Mouse (Mus musculus): ENCODE data around the gene Ttll5. TPM values are rescaled to one million over a fixed set of nuclear protein-coding genes. Genes with fewer than 3 reads are reported as not detected.

Ttll5 gene
- polyA plus RNA-seq, 1 experiment = 6.2 TPM

DNA sequence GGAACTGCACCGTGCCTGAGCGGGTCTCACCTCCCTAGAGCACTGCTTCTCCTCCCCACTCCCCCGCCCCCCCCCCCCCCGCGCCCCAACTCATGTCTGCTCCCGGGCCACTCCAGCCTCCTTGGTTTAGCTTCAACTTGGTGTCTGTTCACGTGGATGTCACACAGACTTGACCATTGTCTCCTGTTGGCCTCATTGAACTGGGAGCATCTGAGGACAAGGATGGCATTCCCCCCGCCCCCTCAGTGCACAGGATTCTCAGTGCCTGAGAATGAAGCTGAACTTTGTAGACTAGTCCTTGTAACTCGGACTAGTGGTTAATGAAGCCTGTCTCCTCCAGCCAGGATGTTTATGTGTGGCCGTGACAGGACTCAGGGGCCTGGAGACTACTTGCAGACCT, 281.1 kb downstream of the Ttll5 start:
- WGBS = 75% methylated on average over 9 of the region's 10 CpGs
- TF ChIP-seq CTCF (IDR thresholded peaks at IDR 0.05; ENCODE audit: extremely low read depth, insufficient read depth, insufficient read length, insufficient replicate concordance) = no peak
- no peak for TF ChIP-seq POLR2A (IDR thresholded peaks at IDR 0.05; ENCODE audit: low read depth, low read length)
- no peak for DNase-seq (ENCODE audit: low read depth in 1 of 2, low spot score in 2 of 2)

DNA sequence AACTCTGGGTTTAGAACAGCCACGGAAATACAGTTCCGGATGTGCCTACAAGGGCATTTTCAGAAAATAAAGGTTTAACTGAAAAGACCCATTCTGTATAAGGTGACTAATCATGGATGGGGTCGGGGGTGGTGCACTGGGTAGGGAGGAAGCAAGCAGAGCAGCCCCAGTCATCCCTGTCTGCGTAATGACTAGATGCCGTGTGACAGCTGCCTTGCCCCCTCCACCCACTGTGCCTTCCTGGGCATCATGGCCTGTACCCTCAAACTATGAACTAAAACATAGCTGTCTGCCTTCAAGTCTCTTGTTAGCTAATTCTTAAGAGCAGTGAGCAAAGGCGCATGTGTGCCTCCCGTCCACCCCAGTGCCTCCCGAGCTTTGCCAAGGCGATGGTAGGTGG, 281.6 kb downstream of the Ttll5 start:
- TF ChIP-seq POLR2A (IDR thresholded peaks at IDR 0.05; ENCODE audit: low read depth, low read length) (no peak), CTCF (IDR thresholded peaks at IDR 0.05; ENCODE audit: extremely low read depth, insufficient read depth, insufficient read length, insufficient replicate concordance) (no peak)
- DNase-seq (ENCODE audit: low read depth in 1 of 2, low spot score in 2 of 2) = no peak
- Histone ChIP-seq H3K27me3 (ENCODE audit: control insufficient read depth, insufficient read depth, low read length) (no peaks in the 10 kb centered on the region), H3K36me3 (ENCODE audit: control insufficient read depth, insufficient read depth, low read length) (no peaks in the 10 kb centered on the region), H3K4me3 (ENCODE audit: extremely low read depth, insufficient read depth, insufficient read length) (no peak overlapping the region), H3K4me1 (ENCODE audit: control insufficient read depth, insufficient read depth, insufficient read length) (peaks cover 7% of the 10 kb centered on the region; the same call in 1 of the 2 replicates), H3K27ac (ENCODE audit: insufficient read depth, low read length) (no peak overlapping the region)
- 87% methylated on average over 9 of the region's 9 CpGs for WGBS

More for the DNA sequence above, 281.1 kb downstream of the Ttll5 start:
- Histone ChIP-seq H3K27me3 (ENCODE audit: control insufficient read depth, insufficient read depth, low read length) (no peaks in the 10 kb centered on the region), H3K4me1 (ENCODE audit: control insufficient read depth, insufficient read depth, insufficient read length) (peaks cover 7% of the 10 kb centered on the region; the same call in 1 of the 2 replicates), H3K36me3 (ENCODE audit: control insufficient read depth, insufficient read depth, low read length) (no peaks in the 10 kb centered on the region), H3K4me3 (ENCODE audit: extremely low read depth, insufficient read depth, insufficient read length) (no peak overlapping the region), H3K27ac (ENCODE audit: insufficient read depth, low read length) (no peak overlapping the region)

DNA sequence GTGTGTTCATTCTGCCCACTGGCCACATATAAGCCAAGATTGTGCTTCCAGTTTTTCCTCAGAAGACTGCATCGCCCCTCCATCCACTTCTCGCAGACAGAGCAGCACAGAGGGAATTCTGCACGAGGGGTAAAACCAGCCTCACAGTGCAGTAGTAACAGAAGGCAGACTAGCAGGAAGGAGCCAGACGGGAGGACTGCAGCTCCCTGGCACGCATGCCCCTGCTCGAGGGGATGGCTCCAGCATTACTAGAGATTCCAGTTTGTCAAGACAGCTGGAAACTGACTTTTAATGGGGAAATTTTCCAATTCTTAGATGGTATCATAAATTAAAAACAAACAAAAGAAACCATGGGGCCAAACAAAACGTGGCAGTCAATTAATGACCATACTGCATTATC, 283.2 kb downstream of the Ttll5 start:
- WGBS = 89% methylated on average over 7 of the region's 7 CpGs
- Histone ChIP-seq H3K27me3 (ENCODE audit: control insufficient read depth, insufficient read depth, low read length) (no peaks in the 10 kb centered on the region), H3K4me1 (ENCODE audit: control insufficient read depth, insufficient read depth, insufficient read length) (peaks cover 7% of the 10 kb centered on the region; the same call in 1 of the 2 replicates), H3K36me3 (ENCODE audit: control insufficient read depth, insufficient read depth, low read length) (no peaks in the 10 kb centered on the region), H3K4me3 (ENCODE audit: extremely low read depth, insufficient read depth, insufficient read length) (no peak overlapping the region), H3K27ac (ENCODE audit: insufficient read depth, low read length) (no peak overlapping the region)
- DNase-seq (ENCODE audit: low read depth in 1 of 2, low spot score in 2 of 2) = no peak
- TF ChIP-seq CTCF (IDR thresholded peaks at IDR 0.05; ENCODE audit: extremely low read depth, insufficient read depth, insufficient read length, insufficient replicate concordance) (no peak), POLR2A (IDR thresholded peaks at IDR 0.05; ENCODE audit: low read depth, low read length) (no peak)

DNA sequence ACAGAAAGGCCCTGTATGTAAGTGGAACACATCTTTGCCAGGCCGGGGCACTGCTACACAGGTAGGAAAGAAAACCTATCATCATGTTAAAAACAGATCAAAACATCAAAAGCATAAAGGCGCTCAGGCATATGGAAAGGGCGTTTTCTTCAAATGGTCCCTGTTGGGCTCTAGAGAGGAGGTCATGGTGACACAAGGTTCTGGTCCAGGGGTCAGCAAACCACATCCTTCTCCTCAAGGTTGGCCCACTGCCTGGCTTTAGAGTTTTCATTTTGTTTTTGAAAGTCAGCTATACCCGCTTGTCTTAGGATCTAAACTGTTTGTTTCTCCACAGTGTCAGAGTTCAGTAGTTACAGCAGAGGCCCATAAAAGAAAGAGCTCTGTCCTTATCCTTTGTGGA, 285.1 kb downstream of the Ttll5 start:
- Histone ChIP-seq H3K36me3 (ENCODE audit: control insufficient read depth, insufficient read depth, low read length) (no peaks in the 10 kb centered on the region), H3K4me1 (ENCODE audit: control insufficient read depth, insufficient read depth, insufficient read length) (peaks cover 7% of the 10 kb centered on the region; the same call in 1 of the 2 replicates), H3K27ac (ENCODE audit: insufficient read depth, low read length) (no peak overlapping the region), H3K4me3 (ENCODE audit: extremely low read depth, insufficient read depth, insufficient read length) (no peak overlapping the region), H3K27me3 (ENCODE audit: control insufficient read depth, insufficient read depth, low read length) (no peaks in the 10 kb centered on the region)
- TF ChIP-seq CTCF (IDR thresholded peaks at IDR 0.05; ENCODE audit: extremely low read depth, insufficient read depth, insufficient read length, insufficient replicate concordance) (no peak), POLR2A (IDR thresholded peaks at IDR 0.05; ENCODE audit: low read depth, low read length) (no peak)
- peak; percentile 26 to 36 for DNase-seq (ENCODE audit: low read depth in 1 of 2, low spot score in 2 of 2)
- WGBS = 36% methylated on average over 4 of the region's 4 CpGs

DNA sequence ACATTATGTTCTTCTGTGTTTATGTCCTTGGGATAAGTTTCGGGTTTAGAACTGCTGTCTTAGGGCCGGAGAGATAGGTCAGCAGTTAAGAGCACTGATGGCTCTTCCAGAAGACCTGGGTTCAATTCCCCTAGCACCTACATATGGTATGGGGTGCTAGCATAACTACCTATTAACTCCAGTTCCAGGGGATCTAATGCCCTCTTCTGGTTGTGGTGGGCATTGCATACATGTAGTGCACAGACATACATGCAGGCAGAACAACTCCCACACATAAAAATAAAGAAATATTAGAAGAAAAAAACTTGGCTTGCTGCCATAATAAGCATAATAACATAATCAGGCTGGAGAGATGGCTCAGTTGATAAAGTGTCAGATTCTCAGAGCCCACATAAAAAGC, 286.2 kb downstream of the Ttll5 start:
- H3K36me3 ChIP-seq (ENCODE audit: control insufficient read depth, insufficient read depth, low read length) = no peaks in the 10 kb centered on the region
- TF ChIP-seq CTCF (IDR thresholded peaks at IDR 0.05; ENCODE audit: extremely low read depth, insufficient read depth, insufficient read length, insufficient replicate concordance) = no peak
- peak in 1 of 2 experiments; percentile 14 for DNase-seq (ENCODE audit: low read depth in 1 of 2, low spot score in 2 of 2)
- peaks cover 7% of the 10 kb centered on the region; the same call in 1 of the 2 replicates for H3K4me1 ChIP-seq (ENCODE audit: control insufficient read depth, insufficient read depth, insufficient read length)
- no peak overlapping the region for H3K27ac ChIP-seq (ENCODE audit: insufficient read depth, low read length)
- no peak overlapping the region for H3K4me3 ChIP-seq (ENCODE audit: extremely low read depth, insufficient read depth, insufficient read length)
- 87% methylated on average over 2 of the region's 2 CpGs for WGBS
- no peaks in the 10 kb centered on the region for H3K27me3 ChIP-seq (ENCODE audit: control insufficient read depth, insufficient read depth, low read length)

Other genes with a start within 250 kb of the Ttll5 start
- gene Jdp2, start 225.6 kb upstream of the Ttll5 start, polyA plus RNA-seq (2012; rRNA removed) = 8.2 and 9.6 TPM in 2 replicates
- 15.4 and 18.5 TPM in 2 replicates for gene Batf, start 138.0 kb upstream of the Ttll5 start, polyA plus RNA-seq (2012; rRNA removed)
- gene Flvcr2, start 78.1 kb upstream of the Ttll5 start, polyA plus RNA-seq (2012; rRNA removed) = 0.40 and 0.60 TPM in 2 replicates
- gene Erg28, start 109 bp upstream of the Ttll5 start, polyA plus RNA-seq (2012; rRNA removed) = 19.1 and 21.6 TPM in 2 replicates

Data from spleen, adult 2 months (tissue).